Mouse (Mus musculus) C3H10T1/2 (cell line): ENCODE measurements around the gene Sprtn. TPM values are rescaled to one million over a fixed set of nuclear protein-coding genes. Genes with fewer than 3 reads are reported as not detected.

Experiments used
- polyA plus RNA-seq, 2 experiments: library from polyadenylated mRNA; unstranded; fragments of >200 nt; fragmentation: generic; extraction: Trizol; gene quantifications; one replicate each; pipeline ENCODE4 v1.2.1; 2012; ENCODE audit warnings: missing spikeins in 2 of 2

Sprtn gene
- polyA plus RNA-seq = 1 to 10 TPM in 1 of 2 experiments, under 1 TPM in 1; 0.75 to 7.4 TPM

DNA sequence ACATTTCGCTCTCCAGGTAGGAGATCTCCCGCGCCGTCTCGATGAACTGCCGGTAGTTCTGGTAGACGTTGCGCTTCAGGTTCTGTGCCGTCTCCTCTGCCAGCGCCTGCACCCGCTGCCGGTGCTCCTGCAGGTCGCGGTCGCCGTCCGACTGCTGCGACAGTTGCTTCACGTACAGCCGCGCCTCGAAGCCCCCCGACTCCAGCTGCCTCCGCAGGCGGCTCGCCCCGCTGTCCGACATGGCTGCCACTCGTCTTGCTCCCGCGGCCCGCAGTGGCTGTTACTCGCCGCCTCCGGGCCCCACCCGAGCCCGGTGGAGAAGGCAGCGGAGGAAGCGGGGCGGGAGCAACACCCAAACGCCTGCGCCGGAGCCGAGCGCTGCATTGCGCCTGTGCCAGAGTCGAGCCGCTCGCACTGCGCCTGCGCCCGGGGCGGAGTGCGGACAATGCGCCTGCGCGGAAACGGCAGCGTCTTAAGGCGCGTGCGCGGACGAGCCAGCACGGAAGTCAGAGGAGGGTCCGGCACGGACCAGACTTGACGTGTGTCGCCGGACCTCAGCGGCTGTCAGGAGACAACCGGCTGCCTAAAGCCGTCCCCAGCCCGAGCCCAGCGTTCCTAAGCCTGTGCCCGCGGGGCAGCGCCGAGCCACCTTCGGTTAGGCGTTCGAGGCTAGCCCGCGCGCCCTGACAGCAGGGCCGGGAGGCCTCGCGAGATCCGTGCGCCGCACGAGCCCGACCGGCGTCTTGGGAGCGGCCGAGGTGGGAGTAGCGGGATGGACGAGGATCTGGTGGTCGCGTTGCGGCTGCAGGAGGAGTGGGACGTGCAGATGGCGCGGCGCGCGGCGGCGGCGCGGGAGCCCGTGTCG, at the start of gene Sprtn, which contains the start of gene Exoc8:
Gene Sprtn, plus strand, starts transcription at position 501 of the 865 bp plus-strand sequence.
Gene Exoc8, minus strand, starts transcription at position 320 of the 865 bp plus-strand sequence.

GRCm38 (mm10) chr8:124862321-124863162, 35.1 kb upstream of the Sprtn start, which contains the start of the genes Gnpat and 2810004N23Rik:
Gnpat (plus strand) TSS chr8:124863033.
2810004N23Rik (minus strand) TSS chr8:124863120.

DNA sequence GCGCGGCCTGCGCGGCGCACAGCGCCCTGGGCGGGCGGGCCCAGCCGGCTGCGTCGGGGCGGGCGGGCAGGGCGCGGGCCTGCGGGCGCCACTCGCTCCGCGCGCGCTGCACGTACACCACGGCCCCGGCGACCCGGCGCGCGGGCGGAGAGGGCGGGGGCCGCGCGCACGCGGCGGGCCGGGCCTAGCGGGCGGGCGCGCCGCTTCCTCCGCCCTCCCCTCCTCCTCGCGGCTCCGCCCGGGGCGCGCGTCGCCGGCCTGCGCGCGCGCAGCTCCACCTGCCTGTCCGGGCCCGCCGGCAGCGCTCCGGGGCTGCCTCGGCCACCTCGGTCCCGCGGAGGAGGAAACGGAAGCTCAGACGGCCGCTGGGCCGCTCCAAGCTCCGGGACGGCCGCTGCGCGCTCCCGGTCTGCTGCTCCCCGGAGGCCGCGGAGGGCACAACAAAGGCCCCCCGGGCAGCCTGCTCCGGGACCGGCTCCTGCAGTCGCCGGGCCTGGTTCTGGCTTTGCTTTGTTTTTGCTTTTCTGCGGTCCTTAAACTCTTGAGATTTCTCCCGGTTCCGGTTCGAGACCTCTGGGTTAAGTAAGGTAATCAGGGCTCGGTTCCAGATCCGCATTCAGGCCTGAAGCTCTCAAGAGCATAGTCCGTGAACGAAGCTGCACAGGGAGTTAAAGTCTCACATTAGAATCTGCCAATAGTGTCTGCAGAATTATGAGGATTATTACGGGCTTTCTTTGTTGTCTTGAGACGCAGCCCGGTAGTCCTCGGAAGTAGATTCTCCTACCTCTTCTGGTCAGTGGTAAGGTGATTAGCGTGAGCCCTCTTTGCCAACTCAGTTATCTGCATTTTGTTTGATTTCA, 51.8 kb downstream of the Sprtn start, which contains the start of gene Egln1:
Gene Egln1, minus strand, starts transcription at position 116 of the 860 bp plus-strand sequence.

Other genes starting within 250 kb of the Sprtn start
- 10 to 100 TPM; 46.3 to 63.8 TPM for gene 2310022B05Rik, start 234.5 kb upstream of the Sprtn start, polyA plus RNA-seq
- 10 to 100 TPM in 1 of 2 experiments, 1 to 10 TPM in 1; 3.7 to 17.1 TPM for gene Ttc13, start 175.9 kb upstream of the Sprtn start, polyA plus RNA-seq
- gene Arv1, start 175.7 kb upstream of the Sprtn start, polyA plus RNA-seq = 1 to 10 TPM; 3.6 to 5.2 TPM
- under 1 TPM; 0.02 to 0.26 TPM for gene Fam89a, start 146.1 kb upstream of the Sprtn start, polyA plus RNA-seq
- gene Trim67, start 104.8 kb upstream of the Sprtn start, polyA plus RNA-seq = under 1 TPM in 1 of 2 experiments, not detected in 1; under 0.01 TPM
- 10 to 100 TPM; 25.5 to 43.4 TPM for gene Gnpat, start 34.9 kb upstream of the Sprtn start, polyA plus RNA-seq
- 10 to 100 TPM; 11.0 to 14.8 TPM for gene 2810004N23Rik, start 34.8 kb upstream of the Sprtn start, polyA plus RNA-seq
- gene Exoc8, start 181 bp upstream of the Sprtn start, polyA plus RNA-seq = 1 to 10 TPM; 2.1 to 5.5 TPM
- 10 to 100 TPM; 13.0 to 19.8 TPM for gene Egln1, start 51.4 kb downstream of the Sprtn start, polyA plus RNA-seq
- 10 to 100 TPM in 1 of 2 experiments, 1 to 10 TPM in 1; 5.1 to 34.9 TPM for gene Tsnax, start 115.1 kb downstream of the Sprtn start, polyA plus RNA-seq
- not detected for gene Disc1, start 156.3 kb downstream of the Sprtn start, polyA plus RNA-seq